Mouse (Mus musculus) midbrain, embryonic 11.5 days (tissue): ENCODE measurements around the gene Xirp1. TPM values are rescaled to one million over a fixed set of nuclear protein-coding genes. Genes with fewer than 3 reads are reported as not detected.

Experiments used
- ATAC-seq: fragments of 200-750 bp; cut with Nextera tagmentation; 2 replicates; pipeline ENCODE4 v1.8.0; 2017; ENCODE audit warnings: moderate TSS enrichment, moderate library complexity; ENCODE audit not compliant: low FRiP score
- DNase-seq: peaks from one replicate; pipeline ENCODE4 v3.0.0; 2015; ENCODE audit warnings: low spot score; ENCODE audit errors: missing footprints
- H3K27ac ChIP-seq: fragments of 300-500 bp; sonication (generic); 2 replicates; pipeline ENCODE4 v1.5.1; 2014; ENCODE audit warnings: low read depth, low read length
- H3K27me3 ChIP-seq: fragments of 300-500 bp; sonication (generic); 2 replicates; pipeline ENCODE4 v1.6.1; 2014; ENCODE audit warnings: mild to moderate bottlenecking, low read length, moderate library complexity, mixed read lengths; ENCODE audit not compliant: control insufficient read depth, insufficient read depth
- H3K36me3 ChIP-seq: fragments of 300-500 bp; sonication (generic); 2 replicates; pipeline ENCODE4 v1.6.1; 2014; ENCODE audit warnings: mild to moderate bottlenecking, low read length, moderate library complexity, mixed read lengths; ENCODE audit not compliant: control insufficient read depth, insufficient read depth
- H3K4me1 ChIP-seq: fragments of 300-500 bp; sonication (generic); 2 replicates; pipeline ENCODE4 v1.6.1; 2014; ENCODE audit warnings: low read length; ENCODE audit not compliant: control insufficient read depth, insufficient read depth
- H3K4me2 ChIP-seq: fragments of 300-500 bp; sonication (generic); 2 replicates; pipeline ENCODE4 v1.6.1; 2014; ENCODE audit warnings: mild to moderate bottlenecking, moderate library complexity
- H3K4me3 ChIP-seq: fragments of 300-500 bp; sonication (generic); 2 replicates; pipeline ENCODE4 v1.5.1; 2014; ENCODE audit warnings: low read depth, low read length
- H3K9ac ChIP-seq: fragments of 300-500 bp; sonication (generic); 2 replicates; pipeline ENCODE4 v1.6.1; 2014; ENCODE audit warnings: low read length
- H3K9me3 ChIP-seq: fragments of 300-500 bp; sonication (generic); 2 replicates; pipeline ENCODE4 v1.6.1; 2016; ENCODE audit warnings: low read length; ENCODE audit not compliant: control insufficient read depth
- WGBS: fragments of 180-500 bp; shearing (Covaris S2); extraction: QIAGEN DNeasy Blood & Tissue Kit; methylation state at CpG from one replicate; pipeline ENCODE4 v1.1.7; 2014; 5-methylcytosine and 5-hydroxymethylcytosine counted together
- polyA plus RNA-seq: library from polyadenylated mRNA; unstranded; fragments of >200 nt; fragmentation: Nextera tagmentation; extraction: Ambion mirVana; gene quantifications from 2 replicates; pipeline ENCODE4 v1.2.1, GENCODE M21; 2014

The Xirp1 gene
- not detected in 2 replicates for polyA plus RNA-seq

- no peak within 1 kb of the TSS for H3K4me3 ChIP-seq
- no peaks in the 10 kb centered on the region for H3K36me3 ChIP-seq
- H3K9me3 ChIP-seq, result no peaks in the 10 kb centered on the region
- ATAC-seq (no peak), DNase-seq (no peak)
- no peak within 1 kb of the TSS for H3K4me2 ChIP-seq
- H3K27me3 ChIP-seq, result no peaks in the 10 kb centered on the region
- H3K27ac ChIP-seq, result no peak within 1 kb of the TSS
- WGBS, result 86% methylated on average over 18 of the region's 18 CpGs
- no peak within 1 kb of the TSS for H3K9ac ChIP-seq
- no peaks in the 10 kb centered on the region for H3K4me1 ChIP-seq
Measured at GRCm38 (mm10) chr9:120023086-120023811, at the start of gene Xirp1. Gene Xirp1 (minus strand): TSS chr9:120023598.

- no peaks in the 10 kb centered on the region for H3K4me1 ChIP-seq
- 26% methylated on average over 3 of the region's 3 CpGs for WGBS
- H3K9me3 ChIP-seq, result no peaks in the 10 kb centered on the region
- no peak overlapping the region for H3K27ac ChIP-seq
- H3K9ac ChIP-seq, result no peak overlapping the region
- no peaks in the 10 kb centered on the region for H3K27me3 ChIP-seq
- H3K36me3 ChIP-seq, result no peaks in the 10 kb centered on the region
- H3K4me2 ChIP-seq, result no peak overlapping the region
- DNase-seq, result peak; percentile 97
- no peak overlapping the region for H3K4me3 ChIP-seq
- ATAC-seq, result peak; percentile 63
Measured at GRCm38 (mm10) chr9:120073169-120073568, 49.8 kb upstream of the Xirp1 start.

GRCm38 (mm10) chr9:120071251-120071650 is 47.9 kb upstream of the Xirp1 start:
- no peaks in the 10 kb centered on the region for H3K4me1 ChIP-seq
- no peak overlapping the region for H3K4me3 ChIP-seq
- DNase-seq, result peak; percentile 79
- H3K36me3 ChIP-seq, result no peaks in the 10 kb centered on the region
- no peaks in the 10 kb centered on the region for H3K27me3 ChIP-seq
- H3K9me3 ChIP-seq, result no peaks in the 10 kb centered on the region
- no peak overlapping the region for H3K27ac ChIP-seq
- H3K4me2 ChIP-seq, result no peak overlapping the region
- WGBS, result 72% methylated on average over 2 of the region's 2 CpGs
- no peak overlapping the region for H3K9ac ChIP-seq
- no peak for ATAC-seq

- Histone ChIP-seq H3K9ac (no peak within 1 kb of the TSS), H3K4me2 (no peak within 1 kb of the TSS), H3K4me3 (no peak within 1 kb of the TSS), H3K27ac (no peak within 1 kb of the TSS), H3K9me3 (no peaks in the 10 kb centered on the region), H3K4me1 (no peaks in the 10 kb centered on the region), H3K36me3 (no peaks in the 10 kb centered on the region), H3K27me3 (no peaks in the 10 kb centered on the region)
- no peak for ATAC-seq
- whole genome bisulfite sequencing, result 87% methylated on average over 11 of the region's 11 CpGs
- DNase-seq, result peak; percentile 17
Measured at GRCm38 (mm10) chr9:120069779-120070178, 46.4 kb upstream of the Xirp1 start, which contains the start of gene Cx3cr1. Gene Cx3cr1 (minus strand): TSS chr9:120069879.

GRCm38 (mm10) chr9:120068047-120068446 is 44.6 kb upstream of the Xirp1 start:
- DNase-seq (peak; percentile 17), ATAC-seq (no peak)
- no peaks in the 10 kb centered on the region for H3K27me3 ChIP-seq
- WGBS, result 71% methylated on average over 10 of the region's 10 CpGs
- H3K9ac ChIP-seq, result no peak overlapping the region
- H3K27ac ChIP-seq, result no peak overlapping the region
- no peak overlapping the region for H3K4me3 ChIP-seq
- H3K4me2 ChIP-seq, result no peak overlapping the region
- no peaks in the 10 kb centered on the region for H3K4me1 ChIP-seq
- no peaks in the 10 kb centered on the region for H3K36me3 ChIP-seq
- no peaks in the 10 kb centered on the region for H3K9me3 ChIP-seq

- DNase-seq (peak; percentile 39), ATAC-seq (no peak)
- 91% methylated on average over 2 of the region's 2 CpGs for WGBS
- no peak overlapping the region for H3K9ac ChIP-seq
- no peaks in the 10 kb centered on the region for H3K27me3 ChIP-seq
- no peak overlapping the region for H3K27ac ChIP-seq
- H3K4me1 ChIP-seq, result no peaks in the 10 kb centered on the region
- H3K4me3 ChIP-seq, result no peak overlapping the region
- no peaks in the 10 kb centered on the region for H3K9me3 ChIP-seq
- no peaks in the 10 kb centered on the region for H3K36me3 ChIP-seq
- H3K4me2 ChIP-seq, result no peak overlapping the region
Measured at GRCm38 (mm10) chr9:120067609-120068008, 44.2 kb upstream of the Xirp1 start.

GRCm38 (mm10) chr9:120064317-120064716 is 40.9 kb upstream of the Xirp1 start:
- ATAC-seq (no peak), DNase-seq (no peak)
- H3K4me3 ChIP-seq, result no peak overlapping the region
- no peak overlapping the region for H3K4me2 ChIP-seq
- no peak overlapping the region for H3K9ac ChIP-seq
- 78% methylated on average over 4 of the region's 4 CpGs for WGBS
- H3K9me3 ChIP-seq, result no peaks in the 10 kb centered on the region
- H3K27ac ChIP-seq, result no peak overlapping the region
- no peaks in the 10 kb centered on the region for H3K4me1 ChIP-seq
- H3K27me3 ChIP-seq, result no peaks in the 10 kb centered on the region
- no peaks in the 10 kb centered on the region for H3K36me3 ChIP-seq

GRCm38 (mm10) chr9:120058730-120059129 is 35.3 kb upstream of the Xirp1 start:
- H3K9ac ChIP-seq, result no peak overlapping the region
- H3K4me2 ChIP-seq, result no peak overlapping the region
- WGBS, result 73% methylated on average over 3 of the region's 3 CpGs
- no peaks in the 10 kb centered on the region for H3K27me3 ChIP-seq
- no peak for ATAC-seq
- no peaks in the 10 kb centered on the region for H3K36me3 ChIP-seq
- DNase-seq, result peak; percentile 28
- no peak overlapping the region for H3K27ac ChIP-seq
- H3K9me3 ChIP-seq, result no peaks in the 10 kb centered on the region
- no peak overlapping the region for H3K4me3 ChIP-seq
- H3K4me1 ChIP-seq, result peaks cover 4% of the 10 kb centered on the region; the same call in 1 of the 2 replicates

GRCm38 (mm10) chr9:120056201-120056600 is 32.8 kb upstream of the Xirp1 start:
- no peaks in the 10 kb centered on the region for H3K9me3 ChIP-seq
- 88% methylated on average over 9 of the region's 9 CpGs for WGBS
- no peak for ATAC-seq

More at GRCm38 (mm10) chr9:120056201-120056600, 32.8 kb upstream of the Xirp1 start:
- Histone ChIP-seq H3K27me3 (no peaks in the 10 kb centered on the region), H3K36me3 (no peaks in the 10 kb centered on the region), H3K4me2 (no peak overlapping the region), H3K9ac (no peak overlapping the region), H3K4me3 (no peak overlapping the region), H3K27ac (no peak overlapping the region), H3K4me1 (peaks cover 4% of the 10 kb centered on the region; the same call in 1 of the 2 replicates)
- DNase-seq, result no peak
